Mouse (Mus musculus): Measurements from ENCODE around the gene Prkca.

GRCm38 (mm10) chr11:108228497-108228896, 115.2 kb downstream of the Prkca start:
- TF ChIP-seq CTCF (IDR thresholded peaks at IDR 0.05; ENCODE audit: control insufficient read depth, insufficient read depth, insufficient replicate concordance, low read depth, low read length) (no peak), POLR2A (IDR thresholded peaks at IDR 0.05; ENCODE audit: control insufficient read depth, low read depth, low read length) (no peak)
